Mouse (Mus musculus): ENCODE measurements around the gene 9130019O22Rik. TPM values are rescaled to one million over a fixed set of nuclear protein-coding genes. Genes with fewer than 3 reads are reported as not detected.

9130019O22Rik gene
- 2.4 and 2.6 TPM in 2 replicates for polyA plus RNA-seq (2015; fragmentation: Nextera tagmentation; extraction: Ambion mirVana)

GRCm38 (mm10) chr7:127386641-127387392 lies at the start of gene 9130019O22Rik:
Gene 9130019O22Rik, minus strand, starts transcription at chr7:127387166.

DNA sequence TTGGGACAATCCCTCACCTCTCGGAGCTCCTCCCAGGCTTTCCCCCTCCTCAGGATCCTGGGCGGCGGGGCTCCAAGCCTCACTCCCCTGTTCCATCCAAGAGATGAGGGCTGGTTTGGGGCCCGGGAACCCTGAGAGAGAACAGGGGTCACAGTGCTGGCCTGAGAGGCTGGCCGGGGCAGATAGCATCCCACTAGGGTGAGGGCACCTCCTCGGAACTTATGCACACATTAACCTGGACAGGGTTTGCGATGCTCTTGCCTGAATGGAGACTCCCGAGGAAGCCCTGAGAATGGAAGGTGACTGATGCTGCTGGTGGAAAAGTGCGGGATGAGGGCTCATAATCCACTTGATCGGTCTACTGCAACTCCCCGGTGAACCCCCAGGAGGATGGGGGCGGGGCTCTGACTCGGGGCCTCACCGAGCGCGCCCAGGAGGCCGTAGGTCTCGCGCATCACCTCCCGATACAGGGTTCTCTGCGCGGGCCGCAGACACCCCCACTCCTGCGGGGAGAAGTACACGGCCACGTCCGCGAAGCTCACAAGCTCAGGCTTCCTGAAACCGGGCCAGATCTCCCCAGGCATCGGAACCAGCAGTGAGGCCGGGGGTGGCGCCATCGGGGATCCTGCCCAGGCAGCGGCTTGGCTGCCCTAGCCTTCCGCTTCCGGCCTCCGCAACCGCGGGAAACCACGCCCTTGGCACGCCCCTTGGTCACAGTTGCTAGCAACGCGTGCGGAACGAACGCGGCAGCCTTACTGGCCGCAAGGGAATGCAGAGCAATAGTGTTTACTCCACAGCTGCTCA lies 34.6 kb upstream of the 9130019O22Rik start, which contains the start of gene Zfp688:
Gene Zfp688, minus strand, starts transcription at position 681 of the 804 bp plus-strand sequence.

GRCm38 (mm10) chr7:127406002-127406987 lies 19.3 kb upstream of the 9130019O22Rik start, which contains the start of gene Zfp764:
Gene Zfp764, minus strand, starts transcription at chr7:127406822.

GRCm38 (mm10) chr7:127393157-127393943 lies 6.4 kb upstream of the 9130019O22Rik start, which contains the start of gene E430018J23Rik:
Gene E430018J23Rik, minus strand, starts transcription at chr7:127393629.

GRCm38 (mm10) chr7:127375271-127376245 lies 11.4 kb downstream of the 9130019O22Rik start, which contains the start of gene Zfp747:
Gene Zfp747, minus strand, starts transcription at chr7:127376050.

GRCm38 (mm10) chr7:127345512-127346325 lies 41.2 kb downstream of the 9130019O22Rik start, which contains the start of gene Zfp768:
Gene Zfp768, minus strand, starts transcription at chr7:127345589.

Other genes starting within 250 kb of the 9130019O22Rik start
- 1.4 and 1.5 TPM in 2 replicates for gene Spn, start 249.3 kb downstream of the 9130019O22Rik start, polyA plus RNA-seq (2015; fragmentation: Nextera tagmentation; extraction: Ambion mirVana)
- 25.2 and 32.9 TPM in 2 replicates for gene Cd2bp2, start 191.1 kb downstream of the 9130019O22Rik start, polyA plus RNA-seq (2015; fragmentation: Nextera tagmentation; extraction: Ambion mirVana)
- 14.5 and 15.3 TPM in 2 replicates for gene Tbc1d10b, start 178.7 kb downstream of the 9130019O22Rik start, polyA plus RNA-seq (2015; fragmentation: Nextera tagmentation; extraction: Ambion mirVana)
- gene Mylpf, start 178.3 kb downstream of the 9130019O22Rik start, polyA plus RNA-seq (2015; fragmentation: Nextera tagmentation; extraction: Ambion mirVana) = 24.7 and 81.2 TPM in 2 replicates
- gene Zfp553, start 154.1 kb downstream of the 9130019O22Rik start, polyA plus RNA-seq (2015; fragmentation: Nextera tagmentation; extraction: Ambion mirVana) = 10.4 and 16.9 TPM in 2 replicates
- gene Sept1, start 154.0 kb downstream of the 9130019O22Rik start, polyA plus RNA-seq (2015; fragmentation: Nextera tagmentation; extraction: Ambion mirVana) = 13.9 and 21.8 TPM in 2 replicates
- gene Zfp771, start 142.9 kb downstream of the 9130019O22Rik start, polyA plus RNA-seq (2015; fragmentation: Nextera tagmentation; extraction: Ambion mirVana) = 58.3 and 67.4 TPM in 2 replicates
- 126 and 177 TPM in 2 replicates for gene Dctpp1, start 126.5 kb downstream of the 9130019O22Rik start, polyA plus RNA-seq (2015; fragmentation: Nextera tagmentation; extraction: Ambion mirVana)
- gene Sephs2, start 113.1 kb downstream of the 9130019O22Rik start, polyA plus RNA-seq (2015; fragmentation: Nextera tagmentation; extraction: Ambion mirVana) = 93.4 and 161 TPM in 2 replicates
- 0.61 and 1.0 TPM in 2 replicates for gene Itgal, start 90.9 kb downstream of the 9130019O22Rik start, polyA plus RNA-seq (2015; fragmentation: Nextera tagmentation; extraction: Ambion mirVana)
- gene Zfp768, start 41.6 kb downstream of the 9130019O22Rik start, polyA plus RNA-seq (2015; fragmentation: Nextera tagmentation; extraction: Ambion mirVana) = 11.5 and 12.3 TPM in 2 replicates
- 5.4 TPM in 2 replicates for gene Zfp747, start 11.1 kb downstream of the 9130019O22Rik start, polyA plus RNA-seq (2015; fragmentation: Nextera tagmentation; extraction: Ambion mirVana)
- 4.7 and 5.5 TPM in 2 replicates for gene E430018J23Rik, start 6.5 kb upstream of the 9130019O22Rik start, polyA plus RNA-seq (2015; fragmentation: Nextera tagmentation; extraction: Ambion mirVana)
- gene Zfp764, start 19.7 kb upstream of the 9130019O22Rik start, polyA plus RNA-seq (2015; fragmentation: Nextera tagmentation; extraction: Ambion mirVana) = 3.5 and 4.6 TPM in 2 replicates
- 28.5 and 40.1 TPM in 2 replicates for gene Zfp688, start 34.9 kb upstream of the 9130019O22Rik start, polyA plus RNA-seq (2015; fragmentation: Nextera tagmentation; extraction: Ambion mirVana)
- gene Zfp689, start 62.0 kb upstream of the 9130019O22Rik start, polyA plus RNA-seq (2015; fragmentation: Nextera tagmentation; extraction: Ambion mirVana) = 4.7 and 6.5 TPM in 2 replicates
- 25.3 and 37.3 TPM in 2 replicates for gene Prr14, start 72.4 kb upstream of the 9130019O22Rik start, polyA plus RNA-seq (2015; fragmentation: Nextera tagmentation; extraction: Ambion mirVana)
- 10.2 and 12.1 TPM in 2 replicates for gene Fbrs, start 92.0 kb upstream of the 9130019O22Rik start, polyA plus RNA-seq (2015; fragmentation: Nextera tagmentation; extraction: Ambion mirVana)
- gene Srcap, start 124.8 kb upstream of the 9130019O22Rik start, polyA plus RNA-seq (2015; fragmentation: Nextera tagmentation; extraction: Ambion mirVana) = 23.2 and 30.2 TPM in 2 replicates
- gene Gm42715, start 132.4 kb upstream of the 9130019O22Rik start, polyA plus RNA-seq (2015; fragmentation: Nextera tagmentation; extraction: Ambion mirVana) = 6.3 and 8.9 TPM in 2 replicates
- gene Tmem265, start 174.2 kb upstream of the 9130019O22Rik start, polyA plus RNA-seq (2015; fragmentation: Nextera tagmentation; extraction: Ambion mirVana) = 2.2 and 6.3 TPM in 2 replicates
- 32.2 and 45.6 TPM in 2 replicates for gene Phkg2, start 186.2 kb upstream of the 9130019O22Rik start, polyA plus RNA-seq (2015; fragmentation: Nextera tagmentation; extraction: Ambion mirVana)
- gene Ccdc189, start 201.4 kb upstream of the 9130019O22Rik start, polyA plus RNA-seq (2015; fragmentation: Nextera tagmentation; extraction: Ambion mirVana) = 8.9 and 15.7 TPM in 2 replicates
- 17.1 and 22.9 TPM in 2 replicates for gene Rnf40, start 201.6 kb upstream of the 9130019O22Rik start, polyA plus RNA-seq (2015; fragmentation: Nextera tagmentation; extraction: Ambion mirVana)
- gene Zfp629, start 228.6 kb upstream of the 9130019O22Rik start, polyA plus RNA-seq (2015; fragmentation: Nextera tagmentation; extraction: Ambion mirVana) = 4.5 and 5.9 TPM in 2 replicates